ENCODE assay signal across 8 mouse cellular contexts in the genomic region with DNA sequence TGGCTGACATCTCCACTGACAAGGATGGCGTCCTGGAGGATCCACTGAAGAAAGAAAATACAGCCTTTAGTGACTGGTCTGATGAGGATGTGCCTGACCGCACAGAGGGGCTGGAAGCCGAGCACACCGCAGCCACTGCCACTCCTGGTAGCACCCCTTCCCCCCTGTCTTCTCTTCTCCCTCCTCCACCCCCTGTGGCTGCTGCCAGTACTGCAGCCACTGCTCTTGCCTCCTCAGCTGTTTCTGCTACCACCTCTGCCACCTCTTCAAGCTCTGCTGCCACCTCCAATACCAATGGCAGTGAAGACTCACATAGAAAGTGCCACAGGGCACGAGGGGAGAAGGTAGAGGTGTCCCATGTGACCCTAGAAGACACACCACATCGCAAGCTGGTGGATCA. TPM values are rescaled to one million over a fixed set of nuclear protein-coding genes. Genes with fewer than 3 reads are reported as not detected.
DNase-seq lines count a peak whose midpoint lies in the region; ATAC-seq lines count a peak whose summit lies in the region.

No protein-coding gene starts in this region.

- H3K27me3 ChIP-seq in kidney, embryonic 15.5 days, result no peaks in the 10 kb centered on the region

- H3K4me2 ChIP-seq in kidney, embryonic 15.5 days, result no peak overlapping the region

- H3K27ac ChIP-seq in kidney, embryonic 15.5 days, result no peak overlapping the region

- DNase-seq in kidney, postnatal 25 days, result peak; percentile 13 to 41
- peak; percentile 38 for DNase-seq in CD4-positive helper T cell, adult 2 months (ENCODE audit: low read depth, low spot score)
- peak; percentile 35 for DNase-seq in NIH3T3 (ENCODE audit: low read depth)
- DNase-seq in induced T-regulatory cell, adult 2 months (ENCODE audit: low read depth), result peak; percentile 50
- DNase-seq in frontal cortex, postnatal 25 days (ENCODE audit: low spot score in 2 of 2), result no peak
- DNase-seq in cerebellum, adult 18-20 months, result no peak
- no peak for DNase-seq in urinary bladder, postnatal 36 days (ENCODE audit: low spot score in 2 of 2)

- H3K4me1 ChIP-seq in kidney, embryonic 15.5 days, result no peaks in the 10 kb centered on the region

- peaks cover 68% of the 10 kb centered on the region for H3K36me3 ChIP-seq in kidney, embryonic 15.5 days

- H3K4me3 ChIP-seq in kidney, embryonic 15.5 days (replicated peaks), result no peak overlapping the region

- H3K9ac ChIP-seq in kidney, embryonic 15.5 days, result no peak overlapping the region

- ATAC-seq in kidney, embryonic 15.5 days (replicated peaks; ENCODE audit: low FRiP score), result no peak

- WGBS in kidney, embryonic 15.5 days, result 73% methylated on average over 6 of the region's 6 CpGs

- no peaks in the 10 kb centered on the region for H3K9me3 ChIP-seq in kidney, embryonic 15.5 days (replicated peaks)

RNA-seq across cellular contexts. Expression of a gene that starts 46.4 kb away (rescaled TPM):
- 34.0 and 36.1 TPM in 2 replicates for polyA plus RNA-seq in kidney, embryonic 15.5 days (2015; fragmentation: Nextera tagmentation; extraction: Ambion mirVana)

Comparison
In these comparisons a context has a peak if more than half of its experiments do, and no peak if none do; other contexts are left out.
1. DNase-seq: peak in kidney, postnatal 25 days (2 of 2), CD4-positive helper T cell, adult 2 months (single experiment), NIH3T3 (single experiment) and induced T-regulatory cell, adult 2 months (single experiment); none in frontal cortex, postnatal 25 days (0 of 2), cerebellum, adult 18-20 months (0 of 2) and urinary bladder, postnatal 36 days (0 of 2).